Mouse (Mus musculus) olfactory bulb, adult 2 months (tissue): ENCODE measurements around the gene Bmp8b. TPM values are rescaled to one million over a fixed set of nuclear protein-coding genes. Genes with fewer than 3 reads are reported as not detected.
"Not testable (repeated sequence)": the region's sequence is repeated elsewhere in the genome, so short reads cannot be mapped to it uniquely, and the experiment has no call there.

ENCODE experiments used
- H3K27ac ChIP-seq: fragments of 200-500 bp; 2 replicates; pipeline ENCODE4 v1.5.1; 2012; ENCODE audit warnings: low read depth, low read length; ENCODE audit not compliant: insufficient read depth
- H3K4me1 ChIP-seq: fragments of 200-500 bp; 2 replicates; pipeline ENCODE4 v1.6.1; 2012; ENCODE audit warnings: low read length; ENCODE audit not compliant: control insufficient read depth, insufficient read depth
- H3K4me3 ChIP-seq: fragments of 200-500 bp; 2 replicates; pipeline ENCODE4 v1.5.1; 2012; ENCODE audit warnings: mild to moderate bottlenecking, low read depth, low read length, moderate library complexity; ENCODE audit not compliant: insufficient read depth
- CTCF ChIP-seq: fragments of 200-500 bp; IDR thresholded peaks from 2 replicates; pipeline ENCODE4 v1.5.1; 2012; ENCODE audit warnings: low read depth, mild to moderate bottlenecking, low read length, moderate library complexity; ENCODE audit not compliant: insufficient read depth
- POLR2A ChIP-seq: fragments of 200-500 bp; IDR thresholded peaks from 2 replicates; pipeline ENCODE4 v1.6.1; 2012; ENCODE audit warnings: mild to moderate bottlenecking, low read depth, low read length, moderate library complexity; ENCODE audit not compliant: insufficient read depth
- WGBS: fragments of 180-500 bp; shearing (Covaris S2); methylation state at CpG from one replicate; pipeline ENCODE4 v1.1.7; 2018; 5-methylcytosine and 5-hydroxymethylcytosine counted together
- polyA plus RNA-seq: library from polyadenylated mRNA; stranded (reverse); fragments of >200 nt; gene quantifications from 2 replicates; pipeline ENCODE4 v1.2.4, GENCODE M21; 2012; ENCODE audit warnings: low replicate concordance; ENCODE audit not compliant: missing spikeins, insufficient read depth, insufficient read length

The Bmp8b gene
- polyA plus RNA-seq, 1 experiment: not detected

GRCm38 (mm10) chr4:123127051-123127450 is 22.1 kb downstream of the Bmp8b start:
- TF ChIP-seq POLR2A (no peak), CTCF (no peak)
- H3K27ac ChIP-seq: no peak overlapping the region

GRCm38 (mm10) chr4:123137551-123137950 is 32.6 kb downstream of the Bmp8b start:
- Histone ChIP-seq H3K4me3 (no peak overlapping the region), H3K27ac (no peak overlapping the region), H3K4me1 (peaks cover 6% of the 10 kb centered on the region)
- no peak for TF ChIP-seq CTCF
- WGBS: 75% methylated on average over 3 of the region's 3 CpGs

More at GRCm38 (mm10) chr4:123127051-123127450, 22.1 kb downstream of the Bmp8b start:
- no peak overlapping the region for H3K4me3 ChIP-seq
- 83% methylated on average over 4 of the region's 4 CpGs for WGBS
- no peaks in the 10 kb centered on the region for H3K4me1 ChIP-seq

GRCm38 (mm10) chr4:123139513-123140154 is 34.7 kb downstream of the Bmp8b start, which contains the start of gene Ppie:
Gene Ppie, minus strand, starts transcription at chr4:123139951.
- peaks cover 6% of the 10 kb centered on the region for H3K4me1 ChIP-seq
- no peak within 1 kb of the TSS for H3K27ac ChIP-seq
- peak within 1 kb of the TSS; percentile 74 for H3K4me3 ChIP-seq
- under 1% methylated on average over 34 of the region's 34 CpGs for WGBS
- TF ChIP-seq CTCF (no peak), POLR2A (peak; percentile 80)

- TF ChIP-seq CTCF: no peak
- TF ChIP-seq POLR2A: no peak
- WGBS: 47% methylated on average over 5 of the region's 5 CpGs
Measured at GRCm38 (mm10) chr4:123147446-123148150, 42.6 kb downstream of the Bmp8b start.

GRCm38 (mm10) chr4:123152003-123152402 is 47.0 kb downstream of the Bmp8b start:
- no peak overlapping the region for H3K4me3 ChIP-seq
- 83% methylated on average over 4 of the region's 4 CpGs for WGBS
- no peak for TF ChIP-seq CTCF
- TF ChIP-seq POLR2A: no peak
- H3K4me1 ChIP-seq: no peaks in the 10 kb centered on the region; the same call in 1 of the 2 replicates
- no peak overlapping the region for H3K27ac ChIP-seq

More at GRCm38 (mm10) chr4:123147446-123148150, 42.6 kb downstream of the Bmp8b start:
- H3K4me1 ChIP-seq: no peaks in the 10 kb centered on the region
- peak overlapping the region; percentile 45; the same call in 1 of the 2 replicates for H3K27ac ChIP-seq
- H3K4me3 ChIP-seq: no peak overlapping the region

- 59% methylated on average over 5 of the region's 5 CpGs for WGBS
- H3K27ac ChIP-seq: no peak overlapping the region
- no peak for TF ChIP-seq POLR2A
- no peak for TF ChIP-seq CTCF
- H3K4me1 ChIP-seq: no peaks in the 10 kb centered on the region; the same call in 1 of the 2 replicates
- no peak overlapping the region for H3K4me3 ChIP-seq
Measured at GRCm38 (mm10) chr4:123152976-123153375, 48.0 kb downstream of the Bmp8b start.

- H3K4me1 ChIP-seq: no peaks in the 10 kb centered on the region; the same call in 1 of the 2 replicates
- 10% methylated on average over 4 of the region's 4 CpGs for WGBS
- no peak overlapping the region for H3K27ac ChIP-seq
- no peak for TF ChIP-seq CTCF
- TF ChIP-seq POLR2A: no peak
- H3K4me3 ChIP-seq: no peak overlapping the region
Measured at GRCm38 (mm10) chr4:123155004-123155403, 50.0 kb downstream of the Bmp8b start.

- Histone ChIP-seq H3K4me3 (no peak overlapping the region), H3K27ac (no peak overlapping the region), H3K4me1 (no peaks in the 10 kb centered on the region; the same call in 1 of the 2 replicates)
- 70% methylated on average over 2 of the region's 2 CpGs for WGBS
- TF ChIP-seq CTCF: no peak
Measured at GRCm38 (mm10) chr4:123155427-123155826, 50.5 kb downstream of the Bmp8b start.

GRCm38 (mm10) chr4:123155840-123156239 is 50.9 kb downstream of the Bmp8b start:
- Histone ChIP-seq H3K27ac (no peak overlapping the region), H3K4me1 (no peaks in the 10 kb centered on the region; the same call in 1 of the 2 replicates), H3K4me3 (no peak overlapping the region)
- TF ChIP-seq CTCF: no peak
- TF ChIP-seq POLR2A: no peak

GRCm38 (mm10) chr4:123160571-123160970 is 55.6 kb downstream of the Bmp8b start:
- TF ChIP-seq POLR2A: no peak
- H3K4me1 ChIP-seq: peaks cover 18% of the 10 kb centered on the region
- H3K27ac ChIP-seq: no peak overlapping the region
- 85% methylated on average over 6 of the region's 6 CpGs for WGBS
- H3K4me3 ChIP-seq: no peak overlapping the region

- peaks cover 18% of the 10 kb centered on the region for H3K4me1 ChIP-seq
- not testable (repeated sequence) for H3K27ac ChIP-seq, H3K4me3 ChIP-seq
- 89% methylated on average over 3 of the region's 3 CpGs for WGBS
Measured at GRCm38 (mm10) chr4:123161251-123161650, 56.3 kb downstream of the Bmp8b start.
